Mouse (Mus musculus) midbrain, embryonic 11.5 days (tissue): ENCODE data around the gene Hoxb4. TPM values are rescaled to one million over a fixed set of nuclear protein-coding genes. Genes with fewer than 3 reads are reported as not detected.
A peak's percentile ranks its signal among the peaks of the same experiment; 100 is the strongest.

Source experiments
- ATAC-seq: fragments of 200-750 bp; cut with Nextera tagmentation; 2 replicates; pipeline ENCODE4 v1.8.0; 2017; ENCODE audit warnings: moderate TSS enrichment, moderate library complexity; ENCODE audit not compliant: low FRiP score
- DNase-seq: peaks from one replicate; pipeline ENCODE4 v3.0.0; 2015; ENCODE audit warnings: low spot score; ENCODE audit errors: missing footprints
- H3K27ac ChIP-seq: fragments of 300-500 bp; sonication (generic); 2 replicates; pipeline ENCODE4 v1.5.1; 2014; ENCODE audit warnings: low read depth, low read length
- H3K27me3 ChIP-seq: fragments of 300-500 bp; sonication (generic); 2 replicates; pipeline ENCODE4 v1.6.1; 2014; ENCODE audit warnings: mild to moderate bottlenecking, low read length, moderate library complexity, mixed read lengths; ENCODE audit not compliant: control insufficient read depth, insufficient read depth
- H3K36me3 ChIP-seq: fragments of 300-500 bp; sonication (generic); 2 replicates; pipeline ENCODE4 v1.6.1; 2014; ENCODE audit warnings: mild to moderate bottlenecking, low read length, moderate library complexity, mixed read lengths; ENCODE audit not compliant: control insufficient read depth, insufficient read depth
- H3K4me1 ChIP-seq: fragments of 300-500 bp; sonication (generic); 2 replicates; pipeline ENCODE4 v1.6.1; 2014; ENCODE audit warnings: low read length; ENCODE audit not compliant: control insufficient read depth, insufficient read depth
- H3K4me2 ChIP-seq: fragments of 300-500 bp; sonication (generic); 2 replicates; pipeline ENCODE4 v1.6.1; 2014; ENCODE audit warnings: mild to moderate bottlenecking, moderate library complexity
- H3K4me3 ChIP-seq: fragments of 300-500 bp; sonication (generic); 2 replicates; pipeline ENCODE4 v1.5.1; 2014; ENCODE audit warnings: low read depth, low read length
- H3K9ac ChIP-seq: fragments of 300-500 bp; sonication (generic); 2 replicates; pipeline ENCODE4 v1.6.1; 2014; ENCODE audit warnings: low read length
- H3K9me3 ChIP-seq: fragments of 300-500 bp; sonication (generic); 2 replicates; pipeline ENCODE4 v1.6.1; 2016; ENCODE audit warnings: low read length; ENCODE audit not compliant: control insufficient read depth
- WGBS: fragments of 180-500 bp; shearing (Covaris S2); extraction: QIAGEN DNeasy Blood & Tissue Kit; methylation state at CpG from one replicate; pipeline ENCODE4 v1.1.7; 2014; 5-methylcytosine and 5-hydroxymethylcytosine counted together
- polyA plus RNA-seq: library from polyadenylated mRNA; unstranded; fragments of >200 nt; fragmentation: Nextera tagmentation; extraction: Ambion mirVana; gene quantifications from 2 replicates; pipeline ENCODE4 v1.2.1, GENCODE M21; 2014

The Hoxb4 gene
- polyA plus RNA-seq, 1 experiment from 2014 or later: not detected

DNA sequence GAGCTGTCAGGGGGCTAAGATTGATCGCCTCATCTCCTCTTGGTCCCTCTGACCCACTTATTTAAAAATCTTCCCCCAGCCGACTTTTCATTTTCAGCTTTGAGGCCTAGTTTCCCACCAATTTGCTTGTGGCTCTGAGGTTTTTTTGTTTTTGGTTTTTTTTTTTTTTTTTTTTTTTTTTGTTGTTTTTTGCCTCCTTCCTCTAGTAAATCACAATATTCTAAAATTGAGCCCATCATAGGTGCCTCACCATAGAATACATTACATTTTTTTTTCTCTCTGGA, 32.2 kb downstream of the Hoxb4 start, which contains the start of gene Hoxb2:
Gene Hoxb2 (plus strand): TSS at position 185 of the 284 bp plus-strand sequence.
- Histone ChIP-seq H3K36me3 (no peaks in the 10 kb centered on the region), H3K9me3 (no peaks in the 10 kb centered on the region), H3K27me3 (peaks cover 95% of the 10 kb centered on the region), H3K27ac (no peak within 1 kb of the TSS), H3K9ac (no peak within 1 kb of the TSS), H3K4me2 (no peak within 1 kb of the TSS), H3K4me3 (no peak within 1 kb of the TSS), H3K4me1 (no peaks in the 10 kb centered on the region)
- DNase-seq: no peak
- WGBS: 0% methylated on average over 2 of the region's 2 CpGs
- no peak for ATAC-seq

DNA sequence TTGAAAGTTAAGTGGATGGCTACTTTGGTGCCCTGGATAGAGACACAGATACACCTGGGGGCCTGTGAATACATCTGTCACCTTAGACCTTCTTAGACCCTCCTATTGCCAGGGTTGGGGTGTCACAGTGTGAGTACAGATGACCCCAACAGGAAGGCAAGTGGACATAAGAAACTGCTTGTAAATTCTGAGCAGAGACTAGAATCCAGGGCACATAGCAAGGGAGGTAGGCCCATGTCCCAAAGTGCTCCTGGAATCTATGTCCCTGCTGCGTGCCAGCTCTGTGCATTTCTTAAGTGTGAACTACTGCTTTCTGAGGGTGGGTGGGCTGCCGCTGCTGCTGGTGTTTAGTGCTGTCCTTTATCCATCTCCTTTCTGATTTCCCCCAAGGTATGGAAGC, 32.7 kb downstream of the Hoxb4 start:
- no peaks in the 10 kb centered on the region for H3K4me1 ChIP-seq
- H3K36me3 ChIP-seq: no peaks in the 10 kb centered on the region
- H3K9me3 ChIP-seq: no peaks in the 10 kb centered on the region
- no peak overlapping the region for H3K9ac ChIP-seq
- WGBS: 3% methylated on average over 2 of the region's 2 CpGs
- ATAC-seq (no peak), DNase-seq (peak; percentile 92)
- H3K4me3 ChIP-seq: no peak overlapping the region
- H3K27ac ChIP-seq: no peak overlapping the region
- H3K27me3 ChIP-seq: peaks cover 92% of the 10 kb centered on the region
- H3K4me2 ChIP-seq: no peak overlapping the region

DNA sequence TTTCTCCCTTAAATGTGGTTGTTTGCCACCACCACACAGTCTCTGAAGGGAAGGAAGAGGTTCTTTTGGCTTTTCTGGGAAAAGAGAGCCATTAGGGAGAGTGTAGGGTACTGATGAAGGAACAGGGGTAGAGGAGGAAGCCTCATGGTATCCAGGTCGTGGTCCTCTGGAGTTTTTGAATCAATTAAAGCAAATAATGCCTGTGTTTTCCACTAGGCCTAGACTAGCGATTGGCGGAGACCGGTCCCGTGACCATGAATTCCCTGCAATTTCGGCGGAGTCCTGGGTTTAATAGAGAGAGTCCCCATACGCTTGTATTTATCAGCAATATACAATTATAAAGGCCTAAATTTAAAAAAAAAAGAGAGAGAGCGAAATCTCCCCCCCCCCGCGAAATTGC, 33.2 kb downstream of the Hoxb4 start:
- peak; percentile 93 for DNase-seq
- Histone ChIP-seq H3K9ac (no peak overlapping the region), H3K27ac (no peak overlapping the region), H3K27me3 (peaks cover 92% of the 10 kb centered on the region), H3K36me3 (no peaks in the 10 kb centered on the region), H3K4me1 (no peaks in the 10 kb centered on the region), H3K4me2 (no peak overlapping the region), H3K9me3 (no peaks in the 10 kb centered on the region), H3K4me3 (no peak overlapping the region)
- 3% methylated on average over 11 of the region's 11 CpGs for whole genome bisulfite sequencing
- ATAC-seq: no peak

DNA sequence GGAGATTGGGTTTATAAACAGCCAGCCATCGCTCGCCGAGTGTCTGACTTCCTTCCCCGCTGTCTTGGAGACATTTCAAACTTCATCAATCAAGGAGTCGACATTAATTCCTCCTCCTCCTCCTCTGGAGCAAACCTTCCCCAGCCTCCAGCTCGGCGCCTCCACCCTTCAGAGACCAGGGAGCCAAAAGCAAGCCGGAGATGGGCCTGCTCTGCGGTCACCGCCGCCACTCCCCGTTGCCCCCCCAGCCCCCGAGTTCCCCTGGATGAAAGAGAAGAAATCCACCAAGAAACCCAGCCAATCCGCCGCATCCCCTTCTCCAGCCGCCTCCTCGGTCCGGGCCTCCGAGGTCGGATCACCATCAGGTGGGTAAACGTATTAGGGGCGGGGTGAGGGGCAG, 33.8 kb downstream of the Hoxb4 start:
- Histone ChIP-seq H3K4me2 (no peak overlapping the region), H3K9ac (no peak overlapping the region), H3K4me3 (no peak overlapping the region), H3K27me3 (peaks cover 92% of the 10 kb centered on the region), H3K9me3 (no peaks in the 10 kb centered on the region), H3K27ac (no peak overlapping the region), H3K4me1 (no peaks in the 10 kb centered on the region), H3K36me3 (no peaks in the 10 kb centered on the region)
- peak; percentile 92 for DNase-seq
- WGBS: under 1% methylated on average over 22 of the region's 22 CpGs
- ATAC-seq: no peak

DNA sequence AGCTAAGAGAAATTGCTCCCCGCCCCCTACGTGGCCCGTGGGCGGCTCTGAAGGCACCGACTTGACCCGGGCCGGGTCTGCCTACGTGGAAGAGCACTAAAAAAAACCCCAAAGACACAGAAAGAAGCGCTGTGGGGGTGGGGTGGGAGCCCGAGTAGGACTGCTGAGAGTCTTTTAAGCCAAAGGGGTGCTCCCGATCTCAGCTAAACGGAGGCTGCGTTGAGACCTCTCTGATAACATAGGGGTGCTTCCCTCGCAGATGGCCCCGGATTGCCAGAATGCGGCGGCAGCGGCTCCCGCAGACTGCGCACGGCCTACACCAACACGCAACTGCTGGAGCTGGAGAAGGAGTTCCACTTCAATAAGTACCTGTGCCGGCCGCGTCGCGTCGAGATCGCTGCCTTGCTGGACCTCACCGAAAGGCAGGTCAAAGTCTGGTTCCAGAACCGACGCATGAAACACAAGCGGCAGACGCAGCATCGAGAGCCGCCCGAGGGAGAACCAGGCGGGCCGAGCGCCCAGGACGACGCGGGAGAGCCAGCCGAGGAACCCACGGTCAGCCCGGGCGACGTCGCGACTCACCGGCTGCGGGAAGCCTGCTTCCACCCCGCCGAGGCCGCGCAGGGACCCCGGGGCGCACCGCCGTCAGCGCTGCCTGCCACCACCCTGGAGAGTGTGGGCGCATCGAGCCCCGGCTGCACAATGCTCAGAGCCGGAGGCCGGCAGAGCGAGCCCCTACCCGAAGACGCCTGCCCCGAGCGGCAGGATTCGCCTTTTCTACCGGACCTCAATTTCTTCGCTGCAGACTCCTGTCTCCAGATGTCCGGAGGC, 34.8 kb downstream of the Hoxb4 start:
- Histone ChIP-seq H3K9ac (no peak overlapping the region), H3K36me3 (no peaks in the 10 kb centered on the region), H3K27ac (no peak overlapping the region), H3K4me2 (no peak overlapping the region; the same call in 1 of the 2 replicates), H3K4me3 (0 out of 2 replicates have a peak overlapping the region, but pooled peaks have one; percentile 7), H3K9me3 (no peaks in the 10 kb centered on the region), H3K4me1 (no peaks in the 10 kb centered on the region), H3K27me3 (peaks cover 95% of the 10 kb centered on the region)
- under 1% methylated on average over 73 of the region's 75 CpGs for WGBS
- peak; percentile 98 for DNase-seq
- no peak for ATAC-seq

DNA sequence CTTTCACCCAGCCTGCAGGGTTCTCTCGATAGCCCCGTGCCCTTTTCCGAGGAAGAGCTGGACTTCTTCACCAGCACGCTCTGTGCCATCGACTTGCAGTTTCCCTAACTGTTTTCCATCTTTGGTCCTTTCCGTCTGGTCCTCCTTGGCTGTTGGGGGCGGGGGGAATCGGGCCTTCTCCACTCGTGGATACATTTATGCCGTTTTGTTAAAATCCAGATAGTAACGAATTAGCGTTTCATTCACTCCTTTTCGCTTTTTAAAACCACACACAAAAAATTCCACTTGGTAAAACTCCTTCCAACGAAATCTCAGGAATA, 35.4 kb downstream of the Hoxb4 start:
- no peak overlapping the region for H3K9ac ChIP-seq
- no peaks in the 10 kb centered on the region for H3K9me3 ChIP-seq
- H3K27ac ChIP-seq: no peak overlapping the region
- ATAC-seq (no peak), DNase-seq (no peak)
- H3K4me1 ChIP-seq: no peaks in the 10 kb centered on the region
- H3K4me3 ChIP-seq: no peak overlapping the region
- H3K27me3 ChIP-seq: peaks cover 94% of the 10 kb centered on the region
- under 1% methylated on average over 14 of the region's 14 CpGs for WGBS
- H3K36me3 ChIP-seq: no peaks in the 10 kb centered on the region
- no peak overlapping the region for H3K4me2 ChIP-seq

DNA sequence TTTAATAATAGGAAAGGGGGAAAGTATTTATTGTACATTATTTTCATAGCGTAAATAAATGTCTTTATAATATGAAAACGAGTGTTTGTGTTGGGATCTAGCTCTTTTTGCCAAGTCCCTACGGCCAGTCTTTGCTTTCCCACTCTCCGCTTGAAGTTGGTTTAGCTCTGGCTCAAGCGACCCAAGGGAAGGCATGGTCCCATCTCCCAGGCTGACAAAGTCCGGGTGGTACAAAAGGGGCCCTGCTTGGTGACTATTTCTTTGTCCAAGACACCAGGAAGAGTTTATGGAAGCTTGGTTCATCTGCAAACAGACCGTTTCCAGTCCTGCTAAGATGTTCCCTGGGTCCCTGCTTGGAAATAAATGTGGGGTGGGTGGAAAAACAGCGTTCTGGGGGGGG, 35.9 kb downstream of the Hoxb4 start:
- Histone ChIP-seq H3K4me2 (no peak overlapping the region), H3K9ac (no peak overlapping the region), H3K27ac (no peak overlapping the region), H3K9me3 (no peaks in the 10 kb centered on the region), H3K4me3 (no peak overlapping the region), H3K27me3 (peaks cover 94% of the 10 kb centered on the region), H3K4me1 (no peaks in the 10 kb centered on the region), H3K36me3 (no peaks in the 10 kb centered on the region)
- DNase-seq: peak; percentile 96
- WGBS: 2% methylated on average over 8 of the region's 8 CpGs
- ATAC-seq: no peak

DNA sequence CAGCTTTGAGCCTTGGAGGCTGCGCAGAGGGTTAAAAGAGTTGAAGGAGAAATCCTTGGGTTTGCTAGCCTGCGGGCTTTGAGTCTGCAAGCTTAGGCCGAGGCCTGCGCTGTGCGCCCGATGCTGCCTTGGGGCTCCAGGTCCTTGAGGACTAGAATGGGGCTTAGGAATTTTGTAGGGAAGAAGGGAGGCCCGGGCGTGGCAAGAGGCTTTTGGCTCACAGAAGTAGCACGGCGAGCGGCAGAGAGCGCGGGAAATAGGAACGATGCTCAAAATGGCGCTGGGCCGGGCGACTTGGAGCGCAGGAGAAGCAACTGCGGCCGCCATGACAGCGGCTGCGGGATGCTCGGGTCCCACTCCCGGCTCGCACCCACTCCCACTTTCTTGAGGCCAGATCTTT, 36.3 kb downstream of the Hoxb4 start:
- WGBS: under 1% methylated on average over 25 of the region's 25 CpGs
- peaks cover 92% of the 10 kb centered on the region for H3K27me3 ChIP-seq
- no peak for ATAC-seq
- H3K27ac ChIP-seq: no peak overlapping the region
- no peaks in the 10 kb centered on the region for H3K9me3 ChIP-seq
- no peaks in the 10 kb centered on the region for H3K36me3 ChIP-seq
- peak overlapping the region; percentile 9; the same call in 1 of the 2 replicates for H3K4me3 ChIP-seq
- H3K4me2 ChIP-seq: peak overlapping the region; percentile 29
- H3K9ac ChIP-seq: no peak overlapping the region
- DNase-seq: peak; percentile 97
- no peaks in the 10 kb centered on the region for H3K4me1 ChIP-seq

DNA sequence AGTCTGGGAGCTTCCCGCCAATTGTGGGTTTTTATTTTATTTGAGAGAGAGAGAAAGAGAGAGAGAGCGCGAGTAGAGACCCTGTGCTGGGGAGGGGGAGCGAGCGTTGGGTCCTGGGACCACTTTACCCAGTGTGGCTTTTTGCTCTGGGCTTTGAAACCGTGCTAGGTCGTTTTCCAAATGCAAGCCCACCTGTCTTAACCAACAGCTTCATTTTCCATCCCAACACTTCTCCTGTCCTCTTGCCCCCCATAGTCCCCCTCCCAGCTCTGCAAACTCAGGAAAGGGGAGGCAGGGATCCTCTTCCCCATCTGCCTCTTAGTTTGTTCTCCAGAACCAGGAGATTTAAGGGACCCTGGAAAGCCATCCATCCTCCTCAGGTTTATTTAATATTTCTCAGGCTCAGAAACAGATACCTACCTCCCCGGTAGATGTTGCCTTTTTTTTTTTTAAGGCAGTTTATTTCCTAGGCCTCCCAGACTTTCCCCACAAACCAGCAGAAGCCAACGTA, 36.8 kb downstream of the Hoxb4 start:
- Histone ChIP-seq H3K27me3 (peaks cover 91% of the 10 kb centered on the region), H3K36me3 (no peaks in the 10 kb centered on the region), H3K9ac (no peak overlapping the region), H3K4me2 (peak overlapping the region; percentile 29), H3K4me3 (peak overlapping the region; percentile 9; the same call in 1 of the 2 replicates), H3K9me3 (no peaks in the 10 kb centered on the region), H3K4me1 (no peaks in the 10 kb centered on the region), H3K27ac (no peak overlapping the region)
- 2% methylated on average over 9 of the region's 9 CpGs for WGBS
- peak; percentile 92 for DNase-seq
- no peak for ATAC-seq
